Mouse (Mus musculus) lung, postnatal 14 days (tissue): ENCODE data around the gene Hist1h3c.
"Not testable (repeated sequence)": the region's sequence is repeated elsewhere in the genome, so short reads cannot be mapped to it uniquely, and the experiment has no call there.

Experiments
- DNase-seq: peaks from one replicate; pipeline ENCODE4 v3.0.0; 2021

The Hist1h3c gene

DNA sequence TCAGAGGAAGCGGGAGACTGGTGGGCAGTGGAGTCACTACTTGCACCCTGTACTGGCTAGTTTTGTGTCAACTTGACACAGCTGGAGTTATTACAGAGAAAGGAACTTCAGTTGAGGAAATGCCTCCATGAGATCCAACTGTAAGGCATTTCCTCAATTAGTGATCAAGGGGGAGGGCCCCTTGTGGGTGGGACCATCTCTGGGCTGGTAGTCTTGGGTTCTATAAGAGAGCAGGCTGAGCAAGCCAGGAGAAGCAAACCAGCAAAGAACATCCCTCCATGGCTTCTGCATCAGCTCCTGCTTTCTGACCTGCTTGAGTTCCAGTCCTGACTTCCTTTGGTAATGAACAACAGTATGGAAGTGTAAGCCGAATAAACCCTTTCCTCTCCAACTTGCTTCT lies 42.6 kb downstream of the Hist1h3c start:
- DNase-seq = not testable (repeated sequence)

DNA sequence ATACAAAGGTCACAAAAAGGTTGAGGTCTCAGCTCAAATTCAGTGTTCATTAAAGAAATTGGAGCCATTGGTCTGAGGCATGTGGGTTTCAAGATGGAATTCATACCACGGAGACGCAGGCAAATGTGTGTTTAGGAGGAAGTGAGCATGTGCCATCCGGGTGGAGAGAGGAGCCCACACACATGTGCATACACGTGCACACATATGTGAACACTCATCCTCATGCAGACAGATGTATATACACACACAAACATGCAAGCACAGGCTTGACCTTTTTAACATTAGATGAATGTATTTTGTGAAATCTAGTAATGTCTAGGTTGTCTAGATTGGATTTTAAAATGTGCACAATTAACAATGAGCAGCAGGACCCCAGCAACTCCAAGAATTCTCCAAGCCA lies 43.2 kb downstream of the Hist1h3c start:
- DNase-seq = no peak

DNA sequence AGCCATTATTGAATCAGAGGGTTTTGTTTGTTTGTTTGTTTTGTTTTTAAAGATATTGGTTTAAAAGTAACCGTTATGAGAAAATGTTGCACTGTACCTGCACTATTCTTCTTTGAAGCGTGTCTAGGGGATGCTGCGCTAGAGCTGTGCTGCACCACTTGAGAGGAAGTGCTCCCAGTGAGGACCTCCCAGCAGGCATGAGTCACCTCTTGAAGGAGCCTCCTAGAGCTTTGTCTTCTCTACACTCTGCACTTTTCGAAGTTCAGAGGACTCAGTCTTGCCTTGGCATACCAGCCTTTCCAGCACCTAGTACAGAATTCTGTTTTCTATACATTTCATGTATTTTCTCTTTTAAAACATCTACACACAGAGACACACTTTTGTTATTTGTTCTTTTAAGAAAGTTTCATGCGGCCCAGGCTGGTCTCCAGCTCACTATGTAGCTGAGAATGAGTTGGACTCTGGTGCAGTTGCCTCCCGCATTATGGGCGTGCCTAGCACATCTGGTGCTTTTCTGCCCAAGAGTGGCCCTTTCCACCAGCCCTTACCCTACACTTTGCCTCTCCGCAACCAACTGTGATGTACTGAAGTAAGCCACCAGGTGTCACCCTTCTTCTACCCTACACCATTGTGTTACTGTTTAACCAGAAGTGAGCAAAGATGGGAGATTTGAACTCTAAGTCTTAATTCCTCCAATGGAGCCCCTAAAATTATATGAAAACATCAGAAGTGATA lies 44.4 kb downstream of the Hist1h3c start:
- peak; percentile 76 for DNase-seq

DNA sequence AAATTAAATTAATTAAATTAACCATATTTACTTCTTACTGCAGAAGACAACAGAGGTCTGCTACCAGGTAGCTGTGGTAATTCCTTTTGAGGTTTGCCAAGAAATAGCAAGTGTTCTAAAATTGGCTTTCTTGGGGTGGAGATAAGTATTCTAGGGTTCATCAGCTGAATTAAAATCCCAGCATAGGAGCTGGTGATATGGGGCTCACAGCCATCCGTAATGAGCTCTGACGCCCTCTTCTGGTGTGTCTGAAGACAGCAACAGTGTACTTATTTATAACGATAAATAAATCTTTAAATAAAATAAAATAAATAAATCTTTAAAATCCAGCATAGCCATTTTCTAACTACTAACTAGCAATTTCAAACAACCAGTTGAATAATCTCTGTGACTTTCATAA lies 45.6 kb downstream of the Hist1h3c start:
- no peak for DNase-seq

DNA sequence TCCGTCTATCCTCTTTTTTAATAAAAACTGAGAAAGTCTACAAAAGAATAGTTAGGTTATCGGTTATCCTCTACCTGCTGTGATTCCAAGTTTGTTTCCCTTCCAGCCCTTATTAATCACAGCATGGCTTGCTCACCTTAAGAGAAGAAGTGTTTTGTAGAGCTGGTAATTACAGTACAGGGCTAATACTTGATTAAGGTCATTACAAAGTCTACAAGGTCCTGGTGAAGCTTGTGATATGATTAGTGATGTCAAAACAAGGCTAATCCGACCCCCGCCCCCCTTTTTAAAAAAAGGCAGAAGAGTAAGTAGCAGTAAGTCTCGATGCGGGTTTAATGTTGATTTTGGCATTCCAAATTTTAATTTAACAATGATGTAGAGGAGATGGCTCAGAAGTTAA lies 46.4 kb downstream of the Hist1h3c start:
- no peak for DNase-seq

DNA sequence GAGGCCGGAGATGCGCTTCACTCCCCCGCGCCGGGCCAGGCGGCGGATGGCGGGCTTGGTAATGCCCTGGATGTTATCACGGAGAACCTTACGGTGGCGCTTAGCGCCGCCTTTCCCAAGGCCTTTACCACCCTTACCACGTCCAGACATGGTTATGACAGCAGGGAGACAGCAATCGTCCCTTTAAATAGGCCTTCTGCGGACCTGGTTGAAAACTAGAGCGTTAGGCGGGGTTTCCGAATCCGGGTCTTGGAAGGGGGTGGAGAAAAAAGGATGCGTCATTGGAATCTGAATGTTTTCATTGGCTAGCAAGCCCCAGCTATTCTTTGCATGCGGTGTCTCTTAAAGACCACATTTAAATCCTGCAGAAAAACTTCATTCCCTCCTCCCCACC lies 47.1 kb downstream of the Hist1h3c start, which contains the start of gene Hist1h4c:
Gene Hist1h4c, minus strand, starts transcription at position 155 of the 394 bp plus-strand sequence.
- peak; percentile 100 for DNase-seq

DNA sequence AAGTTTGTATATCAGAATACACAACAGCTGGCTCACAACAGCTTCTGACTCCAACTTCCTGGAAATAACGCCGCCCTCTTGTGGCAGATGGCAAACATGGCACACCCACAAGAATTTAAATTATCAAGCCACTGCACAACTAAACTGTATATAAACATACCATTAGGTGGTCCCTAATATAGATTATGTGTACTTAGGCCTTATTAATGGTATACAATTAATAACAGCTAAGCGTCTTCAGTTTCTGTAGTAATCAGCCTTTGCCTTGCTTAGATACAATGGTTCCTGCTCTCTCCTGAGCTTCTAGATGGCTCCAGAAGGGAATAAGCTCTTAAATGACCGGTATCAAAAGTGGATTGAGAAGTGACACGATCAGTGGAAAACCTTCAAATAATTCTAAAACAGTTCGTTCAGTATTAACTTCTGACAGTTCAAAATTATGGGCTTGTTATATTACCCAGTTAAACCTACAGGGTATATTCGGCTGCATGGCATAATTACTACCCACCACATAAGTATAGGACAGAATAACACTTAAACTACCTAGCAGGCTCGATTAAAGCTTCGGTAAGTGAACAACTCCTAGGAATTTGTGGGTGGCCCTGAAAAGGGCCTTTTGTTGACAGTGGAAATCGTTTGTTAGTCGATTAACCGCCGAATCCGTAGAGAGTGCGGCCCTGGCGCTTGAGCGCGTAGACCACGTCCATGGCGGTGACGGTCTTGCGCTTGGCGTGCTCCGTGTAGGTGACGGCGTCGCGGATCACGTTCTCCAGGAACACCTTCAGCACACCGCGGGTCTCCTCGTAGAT lies 47.7 kb downstream of the Hist1h3c start:
- peak; percentile 66 for DNase-seq

DNA sequence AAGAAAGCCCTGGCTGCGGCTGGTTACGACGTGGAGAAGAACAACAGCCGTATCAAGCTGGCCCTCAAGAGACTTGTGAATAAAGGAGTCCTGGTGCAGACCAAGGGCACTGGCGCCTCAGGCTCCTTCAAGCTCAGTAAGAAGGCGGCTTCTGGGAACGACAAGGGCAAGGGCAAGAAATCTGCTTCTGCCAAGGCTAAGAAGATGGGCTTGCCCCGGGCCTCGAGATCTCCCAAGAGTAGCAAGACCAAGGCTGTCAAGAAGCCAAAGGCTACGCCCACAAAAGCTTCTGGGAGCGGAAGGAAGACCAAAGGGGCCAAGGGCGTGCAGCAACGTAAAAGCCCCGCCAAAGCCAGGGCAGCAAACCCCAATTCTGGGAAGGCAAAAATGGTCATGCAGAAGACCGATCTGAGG lies 49.3 kb downstream of the Hist1h3c start:
- DNase-seq = no peak

DNA sequence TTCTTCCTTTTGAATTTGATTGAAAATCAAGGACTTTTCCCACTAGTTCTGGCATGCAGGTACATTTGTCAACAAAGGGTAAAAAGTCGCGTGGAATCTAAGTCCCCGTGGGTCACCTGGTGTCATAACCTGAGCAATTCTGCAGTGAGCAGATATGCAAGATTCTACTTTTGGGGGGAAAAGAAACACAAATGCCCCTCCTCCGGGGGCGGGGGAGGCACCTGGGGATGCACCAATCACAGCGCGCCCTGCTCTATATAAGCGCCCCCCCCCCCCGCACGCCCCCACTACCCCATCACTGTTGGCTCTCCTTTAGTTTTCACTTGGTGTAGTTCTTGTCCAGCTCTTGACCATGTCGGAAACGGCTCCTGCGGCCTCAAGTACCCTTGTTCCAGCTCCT lies 49.9 kb downstream of the Hist1h3c start, which contains the start of gene Hist1h1t:
Gene Hist1h1t, plus strand, starts transcription at position 301 of the 400 bp plus-strand sequence.
- no peak for DNase-seq
